Mouse (Mus musculus) bone marrow, adult 2 months (tissue): Measurements from ENCODE around the gene Sh3pxd2b. TPM values are rescaled to one million over a fixed set of nuclear protein-coding genes. Genes with fewer than 3 reads are reported as not detected.

Experiments
- H3K27ac ChIP-seq: fragments of 200-500 bp; 2 replicates; pipeline ENCODE4 v1.5.1; 2012; ENCODE audit warnings: low read depth, mild to moderate bottlenecking, control low read depth, inconsistent platforms, low read length; ENCODE audit not compliant: control insufficient read depth, poor library complexity, insufficient read depth
- H3K4me1 ChIP-seq: fragments of 200-500 bp; 2 replicates; pipeline ENCODE4 v1.6.1; 2011; ENCODE audit warnings: low read length; ENCODE audit not compliant: control insufficient read depth, insufficient read depth
- H3K4me3 ChIP-seq: fragments of 200-500 bp; replicated peaks from 2 replicates; pipeline ENCODE3; 2011; ENCODE audit warnings: mild to moderate bottlenecking, low read depth, low read length, control low read depth; ENCODE audit not compliant: control insufficient read depth
- CTCF ChIP-seq: fragments of 200-500 bp; IDR thresholded peaks from 2 replicates; pipeline ENCODE4 v1.5.1; 2011; ENCODE audit warnings: low read length, control low read depth; ENCODE audit not compliant: control insufficient read depth, insufficient read depth
- POLR2A ChIP-seq: fragments of 200-500 bp; IDR thresholded peaks from 2 replicates; pipeline ENCODE4 v1.6.1; 2011; ENCODE audit warnings: low read depth, mild to moderate bottlenecking, control low read depth, low read length, borderline replicate concordance; ENCODE audit not compliant: control insufficient read depth
- WGBS: fragments of 180-500 bp; shearing (Covaris S2); methylation state at CpG from one replicate; pipeline ENCODE4 v1.1.7; 2018; 5-methylcytosine and 5-hydroxymethylcytosine counted together
- polyA plus RNA-seq: library from polyadenylated mRNA; stranded (reverse); fragments of >200 nt; gene quantifications from 2 replicates; pipeline ENCODE4 v1.2.4, GENCODE M21; 2011; ENCODE audit warnings: low replicate concordance; ENCODE audit not compliant: missing spikeins, insufficient read depth, insufficient read length

Gene Sh3pxd2b
- polyA plus RNA-seq, 1 experiment = 1.7 TPM

DNA sequence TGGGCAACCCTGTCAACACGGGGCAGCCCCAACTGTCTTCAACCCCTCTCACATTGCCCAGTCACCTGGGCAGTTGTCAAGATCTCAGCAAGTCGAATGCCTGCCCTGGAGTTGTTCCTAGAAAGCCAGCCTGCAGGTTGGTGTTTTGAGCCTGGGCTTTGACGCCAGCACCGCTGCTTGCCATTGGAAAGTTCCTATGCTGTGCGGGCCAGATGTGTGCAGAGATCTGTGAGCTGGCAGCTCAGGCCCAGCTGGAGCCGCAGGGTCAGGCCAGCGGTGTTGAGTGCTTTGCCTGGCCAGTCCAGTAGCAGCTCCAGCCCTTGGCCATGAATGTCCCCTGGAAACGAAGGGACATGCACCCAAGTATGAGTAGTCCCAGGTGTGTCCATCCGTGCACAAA is 14.2 kb downstream of the Sh3pxd2b start:
- WGBS = 79% methylated on average over 9 of the region's 9 CpGs

GRCm38 (mm10) chr11:32363188-32363587 is 15.6 kb downstream of the Sh3pxd2b start:
- TF ChIP-seq CTCF = no peak
- no peak for TF ChIP-seq POLR2A
- Histone ChIP-seq H3K4me1 (no peaks in the 10 kb centered on the region), H3K4me3 (no peak overlapping the region), H3K27ac (no peak overlapping the region)
- WGBS = 66% methylated on average over 3 of the region's 3 CpGs

More for the DNA sequence above, 14.2 kb downstream of the Sh3pxd2b start:
- TF ChIP-seq CTCF (no peak), POLR2A (no peak)
- Histone ChIP-seq H3K4me3 (no peak overlapping the region), H3K4me1 (no peaks in the 10 kb centered on the region), H3K27ac (no peak overlapping the region)

- 68% methylated on average over 3 of the region's 3 CpGs for WGBS
- Histone ChIP-seq H3K27ac (no peak overlapping the region), H3K4me1 (no peaks in the 10 kb centered on the region), H3K4me3 (no peak overlapping the region)
- no peak for TF ChIP-seq POLR2A
- no peak for TF ChIP-seq CTCF
Measured at GRCm38 (mm10) chr11:32363610-32364220, 16.1 kb downstream of the Sh3pxd2b start.

DNA sequence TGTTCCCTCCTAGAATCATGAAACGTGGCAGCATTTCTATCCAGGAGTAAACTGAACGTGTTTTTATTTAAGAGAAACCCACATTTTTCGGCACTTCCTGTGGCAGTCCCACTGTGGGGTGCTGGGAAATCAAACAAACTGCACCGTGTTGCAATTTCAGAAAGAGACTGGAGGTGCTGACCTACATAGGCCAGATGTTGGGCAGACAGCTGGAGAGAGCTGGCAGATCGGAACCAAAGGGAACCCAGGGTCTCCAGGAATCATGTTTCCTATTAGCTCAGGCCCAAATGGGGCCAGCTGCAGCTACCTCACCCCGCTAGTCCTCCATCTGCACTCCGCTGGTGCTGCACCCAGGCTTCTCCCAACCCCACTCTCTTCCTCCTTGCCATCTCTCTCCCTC is 16.8 kb downstream of the Sh3pxd2b start:
- H3K27ac ChIP-seq = no peak overlapping the region
- H3K4me3 ChIP-seq = no peak overlapping the region
- no peaks in the 10 kb centered on the region for H3K4me1 ChIP-seq
- WGBS = 50% methylated on average over 7 of the region's 7 CpGs
- TF ChIP-seq POLR2A (no peak), CTCF (no peak)

DNA sequence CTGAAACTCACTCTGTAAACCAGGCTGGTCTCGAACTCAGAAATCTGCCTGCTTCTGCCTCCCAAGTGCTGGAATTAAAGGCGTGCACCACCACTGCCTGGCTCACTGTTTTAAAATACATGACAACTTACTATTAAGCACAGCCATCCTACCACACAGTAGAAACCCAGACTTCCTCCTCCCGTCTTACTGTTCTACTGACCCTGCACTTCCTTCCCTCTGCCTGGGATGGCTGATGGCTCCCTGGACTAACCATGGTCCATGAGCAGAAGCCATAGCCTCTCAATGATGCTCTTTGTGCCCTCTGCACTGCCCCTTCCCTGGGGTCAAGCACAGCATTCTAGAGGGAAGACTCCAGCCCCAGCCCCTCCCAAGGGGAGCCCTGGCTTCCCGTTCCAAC is 17.9 kb downstream of the Sh3pxd2b start:
- no peak overlapping the region for H3K27ac ChIP-seq
- 52% methylated on average over 4 of the region's 4 CpGs for WGBS
- TF ChIP-seq POLR2A (no peak), CTCF (no peak)
- no peak overlapping the region for H3K4me3 ChIP-seq
- H3K4me1 ChIP-seq = no peaks in the 10 kb centered on the region

GRCm38 (mm10) chr11:32367056-32367455 is 19.4 kb downstream of the Sh3pxd2b start:
- H3K27ac ChIP-seq = no peak overlapping the region
- 81% methylated on average over 2 of the region's 2 CpGs for WGBS
- TF ChIP-seq POLR2A = no peak
- TF ChIP-seq CTCF = no peak
- no peaks in the 10 kb centered on the region for H3K4me1 ChIP-seq
- no peak overlapping the region for H3K4me3 ChIP-seq

DNA sequence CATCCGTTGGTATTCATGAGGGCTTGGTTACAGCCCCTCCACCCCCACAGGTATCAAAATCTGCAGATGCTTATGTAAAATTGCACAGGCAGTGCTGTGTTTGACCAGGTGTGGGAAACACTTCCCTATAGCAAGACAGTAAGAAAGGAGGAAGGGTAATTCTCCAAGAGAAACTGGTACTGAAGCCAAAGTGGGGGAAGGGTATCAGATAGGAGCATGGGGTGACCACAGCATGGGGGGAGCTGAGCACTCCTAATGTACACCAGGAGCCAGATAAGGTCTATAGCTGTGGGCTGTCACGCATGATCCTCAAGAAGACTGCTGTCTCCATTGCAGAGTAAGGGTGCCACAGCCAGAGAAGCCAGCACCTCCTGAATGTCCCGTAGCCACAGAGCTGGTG is 21.4 kb downstream of the Sh3pxd2b start:
- 83% methylated on average over 3 of the region's 3 CpGs for WGBS
- TF ChIP-seq CTCF (no peak), POLR2A (no peak)
- H3K4me3 ChIP-seq = no peak overlapping the region

DNA sequence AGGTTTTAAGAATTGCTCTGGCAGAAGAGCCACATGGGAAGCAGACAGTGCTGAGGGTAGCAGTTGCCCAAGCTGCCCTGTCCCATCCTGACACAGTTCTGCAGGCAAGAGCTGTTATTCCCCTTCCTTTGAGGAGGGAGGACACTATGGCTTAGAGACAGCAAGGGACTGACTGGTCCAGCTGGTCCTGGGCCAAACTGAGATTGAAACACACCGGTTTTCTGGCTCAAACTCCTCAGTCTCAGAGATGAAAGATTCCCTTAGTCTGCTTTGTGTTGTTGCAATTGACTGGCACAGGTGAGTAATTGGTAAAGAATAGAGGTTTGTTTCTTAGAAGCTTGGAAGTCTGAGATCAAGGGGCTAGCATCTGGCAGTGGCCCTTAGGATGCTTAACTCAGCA is 23.3 kb downstream of the Sh3pxd2b start:
- H3K4me3 ChIP-seq = no peak overlapping the region
- TF ChIP-seq POLR2A (no peak), CTCF (no peak)
- WGBS = 83% methylated on average over 1 of the region's 1 CpGs
- H3K4me1 ChIP-seq = no peaks in the 10 kb centered on the region
- no peak overlapping the region for H3K27ac ChIP-seq

More for the DNA sequence above, 21.4 kb downstream of the Sh3pxd2b start:
- H3K27ac ChIP-seq = no peak overlapping the region
- H3K4me1 ChIP-seq = no peaks in the 10 kb centered on the region

DNA sequence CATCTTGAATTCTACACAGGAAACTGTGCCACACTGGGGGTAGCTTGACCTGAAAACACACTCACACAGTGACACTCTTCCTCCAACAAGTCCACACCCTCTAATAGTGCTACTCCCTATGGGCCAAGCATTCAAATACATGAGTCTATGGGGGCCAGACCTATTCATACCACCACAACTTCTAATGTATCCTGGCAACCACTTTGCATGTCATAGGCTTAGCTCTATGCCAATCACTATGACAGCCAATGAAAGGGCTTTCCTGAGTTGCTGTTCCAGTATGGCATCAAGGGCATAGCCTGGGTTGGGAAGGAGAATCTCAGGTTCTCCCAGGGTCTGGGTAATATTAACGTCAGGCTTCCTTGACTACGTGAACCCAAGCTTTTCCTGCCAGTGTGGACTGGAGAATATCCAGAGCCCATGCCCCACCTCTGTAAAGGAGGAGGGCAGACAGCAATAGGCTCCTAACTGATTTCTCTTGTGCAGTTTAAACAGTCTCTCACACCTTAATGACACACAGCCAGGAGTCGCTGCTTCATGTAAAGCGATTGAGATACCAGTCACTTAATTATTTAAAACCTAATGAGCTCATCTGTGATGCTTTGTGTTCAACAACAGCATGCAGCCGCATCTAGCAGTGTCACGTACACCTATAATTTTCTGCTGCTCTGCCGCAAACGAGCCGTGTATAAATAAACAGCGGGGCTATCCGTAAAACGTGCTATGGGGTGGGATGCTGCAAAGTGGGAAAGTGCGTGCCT is 25.8 kb downstream of the Sh3pxd2b start:
- 90% methylated on average over 13 of the region's 13 CpGs for WGBS
- H3K4me1 ChIP-seq = no peaks in the 10 kb centered on the region
- no peak overlapping the region for H3K27ac ChIP-seq
- no peak overlapping the region for H3K4me3 ChIP-seq
- TF ChIP-seq POLR2A (no peak), CTCF (no peak)
